Mouse (Mus musculus) ES-E14 (cell line): ENCODE measurements around the gene H2bfm. TPM values are rescaled to one million over a fixed set of nuclear protein-coding genes. Genes with fewer than 3 reads are reported as not detected.
"Not testable (repeated sequence)": the region's sequence is repeated elsewhere in the genome, so short reads cannot be mapped to it uniquely, and the experiment has no call there.

ENCODE experiments used
- DNase-seq: peaks from one replicate; pipeline ENCODE4 v3.0.0-alpha.2; 2013; ENCODE audit warnings: low read depth, low spot score
- H3K27ac ChIP-seq: 2 replicates; pipeline ENCODE4 v1.5.1; 2012; ENCODE audit warnings: low read depth, mild to moderate bottlenecking, low read length, moderate library complexity, mixed read lengths; ENCODE audit not compliant: poor library complexity, insufficient read depth, severe bottlenecking
- H3K36me3 ChIP-seq: 2 replicates; pipeline ENCODE4 v1.6.1; 2012; ENCODE audit warnings: mild to moderate bottlenecking, low read length, moderate library complexity, mixed read lengths; ENCODE audit not compliant: control insufficient read depth, poor library complexity, insufficient read depth, severe bottlenecking
- H3K4me1 ChIP-seq, 2 experiments: fragments of 150-350 bp in 1 of 2; sonication (generic) in 1 of 2; 2 replicates each; pipeline ENCODE4 v1.6.1; 2012; ENCODE audit warnings: low read length in 2 of 2, mild to moderate bottlenecking in 1 of 2, mixed read lengths in 1 of 2; ENCODE audit not compliant: control insufficient read depth in 2 of 2, insufficient read depth in 2 of 2, poor library complexity in 1 of 2
- H3K4me3 ChIP-seq, 2 experiments: fragments of 150-350 bp in 1 of 2; sonication (generic) in 1 of 2; 2 replicates each; pipeline ENCODE4 v1.5.1; 2012; ENCODE audit warnings: low read length in 2 of 2, low read depth in 1 of 2, mild to moderate bottlenecking in 1 of 2, mixed read lengths in 1 of 2; ENCODE audit not compliant: insufficient read depth in 1 of 2, poor library complexity in 1 of 2, severe bottlenecking in 1 of 2
- H3K9ac ChIP-seq: 2 replicates; pipeline ENCODE4 v1.6.1; 2012; ENCODE audit warnings: low read depth, mild to moderate bottlenecking, low read length, mixed read lengths; ENCODE audit not compliant: poor library complexity, insufficient read depth, severe bottlenecking
- H3K9me3 ChIP-seq: fragments of 150-350 bp; sonication (generic); 2 replicates; pipeline ENCODE4 v1.6.1; 2012; ENCODE audit warnings: low read depth, mild to moderate bottlenecking, low read length; ENCODE audit not compliant: control insufficient read depth, insufficient read depth
- CHD2 ChIP-seq: IDR thresholded peaks from 2 replicates; pipeline ENCODE4 v1.6.1; 2014; ENCODE audit warnings: mild to moderate bottlenecking, low read depth, low read length, inconsistent platforms
- HCFC1 ChIP-seq: IDR thresholded peaks from 2 replicates; pipeline ENCODE4 v1.6.1; 2012; ENCODE audit warnings: low read length, inconsistent platforms, borderline replicate concordance; ENCODE audit not compliant: insufficient read depth
- MAFK ChIP-seq: IDR thresholded peaks from 2 replicates; pipeline ENCODE4 v1.6.1; 2014; ENCODE audit warnings: mild to moderate bottlenecking, low read depth, low read length, inconsistent platforms; ENCODE audit not compliant: insufficient read depth
- ZC3H11A ChIP-seq: IDR thresholded peaks from 2 replicates; pipeline ENCODE4 v1.6.1; 2012; ENCODE audit warnings: low read depth, mild to moderate bottlenecking, inconsistent platforms, low read length, borderline replicate concordance
- ZNF384 ChIP-seq: IDR thresholded peaks from 2 replicates; pipeline ENCODE4 v1.6.1; 2012; ENCODE audit warnings: low read depth, low read length, inconsistent platforms
- in situ Hi-C, 2 experiments: fragments of 600-800 bp; cut with MboI; formaldehyde crosslinking; loops; one replicate each; pipeline ENCODE4 v1.15.1; 2025; ENCODE audit warnings: low sequenced_read_pairs in 2 of 2, inconsistent platforms in 1 of 2; ENCODE audit not compliant: unreplicated experiment in 2 of 2
- total RNA-seq: library from RNA; depleted of rRNA; stranded (reverse); fragments of 300-350 nt; gene quantifications from 2 replicates; pipeline ENCODE4 v1.2.3, GENCODE M21; 2012; rRNA removed

The H2bfm gene
- total RNA-seq: 0.32 and 1.6 TPM in 2 replicates

DNA sequence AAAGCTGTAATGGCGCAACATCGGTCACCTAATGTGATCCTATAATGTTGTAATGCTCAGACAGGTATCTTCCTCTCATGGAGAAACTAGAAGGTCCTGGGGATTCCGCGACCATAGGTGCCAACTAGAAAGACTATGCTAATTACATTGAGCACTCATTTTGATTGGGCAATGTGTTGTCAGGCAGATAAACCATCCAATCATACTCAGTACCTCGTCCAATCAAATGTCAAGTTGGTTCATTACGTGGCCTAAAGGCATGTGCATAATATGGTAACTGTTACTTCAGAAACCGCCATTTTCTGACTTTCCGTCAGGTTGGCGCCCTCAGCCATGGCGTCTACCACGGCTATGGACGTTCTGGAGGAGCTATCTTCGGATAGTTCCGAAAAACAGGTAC lies at the start of gene H2bfm:
Gene H2bfm (plus strand): TSS at position 295 of the 400 bp plus-strand sequence.
- in situ Hi-C loops: no loop called here
- Histone ChIP-seq H3K9me3 (no peaks in the 10 kb centered on the region), H3K4me3 (no peak within 1 kb of the TSS), H3K36me3 (no peaks in the 10 kb centered on the region), H3K27ac (no peak within 1 kb of the TSS), H3K9ac (no peak within 1 kb of the TSS), H3K4me1 (no peaks in the 10 kb centered on the region)
- TF ChIP-seq MAFK (no peak), ZC3H11A (no peak), ZNF384 (no peak), CHD2 (no peak; the same call in 1 of the 2 replicates), HCFC1 (no peak)
- no peak for DNase-seq

DNA sequence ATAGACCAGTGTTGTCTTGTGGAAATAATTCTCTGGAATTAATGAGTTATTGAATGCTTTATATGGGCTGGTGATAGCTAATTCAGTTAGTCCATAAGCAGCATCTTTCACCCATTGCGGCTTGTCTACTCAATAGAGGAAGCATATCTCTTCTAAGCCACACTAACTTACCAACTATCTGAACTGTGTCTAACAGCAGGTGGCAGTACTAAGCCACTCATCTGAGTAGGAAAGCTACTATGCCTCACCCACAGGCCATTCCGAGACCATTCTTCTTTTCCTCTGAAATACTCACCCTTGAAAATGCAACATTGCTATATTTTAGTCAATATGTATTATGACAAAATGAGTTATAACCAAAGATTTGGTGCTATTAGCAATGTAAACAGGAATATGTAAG lies 31.4 kb upstream of the H2bfm start:
- H3K9me3 ChIP-seq: no peaks in the 10 kb centered on the region
- in situ Hi-C loops: no loop called here
- H3K9ac ChIP-seq: no peak overlapping the region
- no peak overlapping the region for H3K4me3 ChIP-seq
- DNase-seq: peak; percentile 17
- H3K27ac ChIP-seq: no peak overlapping the region
- no peak for TF ChIP-seq MAFK
- TF ChIP-seq ZC3H11A: no peak; the same call in 1 of the 2 replicates
- no peak for TF ChIP-seq ZNF384
- no peak for TF ChIP-seq CHD2
- no peak for TF ChIP-seq HCFC1
- H3K36me3 ChIP-seq: no peaks in the 10 kb centered on the region
- H3K4me1 ChIP-seq: no peaks in the 10 kb centered on the region

DNA sequence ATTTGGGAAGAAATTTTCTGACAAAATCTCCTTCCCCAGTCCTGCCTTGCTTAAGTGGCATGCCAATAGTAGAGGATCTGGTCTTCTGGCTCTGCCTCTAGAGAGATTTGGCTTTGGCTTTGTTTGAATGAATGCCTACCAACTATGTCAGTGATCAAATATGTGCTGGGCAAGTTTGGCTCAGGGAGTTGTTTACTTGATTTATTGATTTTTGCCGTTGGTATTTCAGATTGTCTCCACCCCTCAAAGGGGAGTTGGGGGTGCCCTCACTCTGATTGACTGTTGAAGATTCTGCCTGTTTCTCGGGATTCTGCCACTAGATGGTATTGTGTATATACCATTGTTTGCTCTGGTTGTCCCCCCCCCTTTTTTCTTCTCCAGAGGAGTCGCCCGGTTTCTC lies 22.8 kb upstream of the H2bfm start:
- H3K4me3 ChIP-seq: no peak overlapping the region
- DNase-seq: no peak
- H3K9me3 ChIP-seq: no peaks in the 10 kb centered on the region
- H3K27ac ChIP-seq: no peak overlapping the region
- TF ChIP-seq MAFK: no peak
- no peak overlapping the region for H3K9ac ChIP-seq
- in situ Hi-C loops: no loop called here
- no peaks in the 10 kb centered on the region for H3K36me3 ChIP-seq
- H3K4me1 ChIP-seq: no peaks in the 10 kb centered on the region

DNA sequence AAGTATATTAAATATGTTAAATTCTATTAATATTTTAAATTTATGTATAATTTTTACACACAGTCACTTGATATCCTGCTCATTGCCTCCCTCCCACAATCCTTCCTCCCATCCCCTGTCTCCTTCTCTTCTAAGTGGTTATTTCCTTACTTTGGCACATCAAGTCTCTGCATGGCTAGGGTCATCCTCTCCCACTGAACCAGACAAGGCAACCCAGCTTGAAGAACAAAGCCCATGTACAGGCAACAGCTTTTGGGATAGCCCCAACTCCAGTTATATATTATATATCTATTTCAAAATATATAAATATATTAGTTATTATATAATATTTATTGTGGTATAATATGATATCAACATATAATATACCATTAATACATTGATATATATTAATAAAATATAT lies 1.3 kb upstream of the H2bfm start:
- in situ Hi-C loops: no loop called here
- no peaks in the 10 kb centered on the region for H3K4me1 ChIP-seq
- DNase-seq: no peak
- H3K27ac ChIP-seq: no peak overlapping the region
- no peaks in the 10 kb centered on the region for H3K36me3 ChIP-seq
- no peaks in the 10 kb centered on the region for H3K9me3 ChIP-seq
- no peak overlapping the region for H3K9ac ChIP-seq
- TF ChIP-seq ZNF384 (no peak), HCFC1 (no peak), MAFK (no peak), CHD2 (no peak), ZC3H11A (no peak)
- H3K4me3 ChIP-seq: no peak overlapping the region

DNA sequence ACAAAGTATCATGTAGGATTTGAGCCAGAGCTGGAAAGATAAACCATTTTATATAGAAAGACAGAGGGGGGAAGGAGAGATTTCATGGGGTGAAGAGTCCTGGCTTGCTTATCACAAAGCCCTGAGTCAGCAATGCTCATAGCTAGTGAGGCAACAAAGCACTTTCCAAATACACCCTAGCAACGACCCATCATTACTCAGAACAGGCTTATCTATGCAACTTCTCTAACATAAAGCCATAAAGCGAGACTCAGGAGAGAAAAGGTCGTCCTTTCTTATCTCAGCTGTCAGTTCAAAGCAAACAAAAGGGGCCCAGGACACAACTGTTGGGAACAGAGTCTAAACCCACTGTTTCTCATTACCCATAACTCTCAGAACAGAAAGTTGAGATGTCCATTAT lies 10.9 kb downstream of the H2bfm start:
- TF ChIP-seq CHD2 (no peak), ZNF384 (no peak), HCFC1 (no peak), ZC3H11A (no peak), MAFK (no peak)
- Histone ChIP-seq H3K9me3 (no peaks in the 10 kb centered on the region), H3K27ac (no peak overlapping the region), H3K4me3 (no peak overlapping the region), H3K36me3 (no peaks in the 10 kb centered on the region), H3K4me1 (no peaks in the 10 kb centered on the region), H3K9ac (no peak overlapping the region)
- DNase-seq: no peak
- in situ Hi-C loops: no loop called here

- in situ Hi-C loops, H3K9me3 ChIP-seq, H3K4me1 ChIP-seq, H3K9ac ChIP-seq, H3K27ac ChIP-seq, H3K36me3 ChIP-seq: not testable (repeated sequence)
- H3K4me3 ChIP-seq: peak overlapping the region; percentile 50 to 76
- peak; percentile 52 for DNase-seq
Observed at GRCm38 (mm10) chrX:136957583-136958279, 30.6 kb downstream of the H2bfm start.

DNA sequence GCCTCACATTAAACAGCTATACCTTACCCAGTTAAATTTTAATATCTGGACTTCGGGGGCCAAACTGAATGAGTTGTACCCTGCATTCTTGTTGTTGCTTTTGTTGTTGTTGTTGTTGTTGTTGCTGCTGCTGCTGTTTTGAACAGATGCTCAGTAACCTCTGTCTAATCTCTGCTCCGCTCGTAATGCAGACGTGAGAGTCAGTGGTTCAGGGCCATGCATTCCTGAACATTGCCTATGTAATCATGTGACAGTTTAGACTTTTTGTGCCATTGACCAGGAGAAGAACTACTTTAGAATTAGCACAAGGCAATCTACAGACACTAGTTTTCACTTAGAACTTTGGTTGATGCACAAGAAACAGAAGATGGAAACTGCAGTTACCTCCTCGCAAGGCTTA lies 31.2 kb downstream of the H2bfm start:
- peak overlapping the region in 1 of 2 experiments; percentile 28; a peak in 1 of 4 replicates for H3K4me3 ChIP-seq
- H3K9me3 ChIP-seq, H3K4me1 ChIP-seq, H3K9ac ChIP-seq, in situ Hi-C loops, H3K27ac ChIP-seq, DNase-seq, H3K36me3 ChIP-seq: not testable (repeated sequence)
